Comparison of ENCODE assay signal across 8 mouse cellular contexts in genomic region chr2:158047903-158048302, GRCm38 (mm10). TPM values are rescaled to one million over a fixed set of nuclear protein-coding genes. Genes with fewer than 3 reads are reported as not detected.
DNase-seq lines count a peak whose midpoint lies in the region; ATAC-seq and TF ChIP-seq lines count a peak whose summit lies in the region.

No protein-coding gene starts in this region.

- 62% methylated on average over 3 of the region's 3 CpGs for WGBS in kidney, embryonic 16.5 days

- ATAC-seq in kidney, embryonic 16.5 days (ENCODE audit: low FRiP score, low TSS enrichment), result no peak

- peak; percentile 39 for DNase-seq in kidney, adult 11 months
- peak; percentile 49 for DNase-seq in c-Kit-positive CD71-negative TER-119-negative erythroid progenitor cells, embryonic 14.5 days (ENCODE audit: low read depth)
- peak; percentile 15 for DNase-seq in fibroblast of lung, adult 2 months (ENCODE audit: low read depth)
- peak; percentile 27 to 42 for DNase-seq in left cerebral cortex, adult 2 months (ENCODE audit: extremely low spot score in 1 of 2, low spot score in 2 of 2)
- peak; percentile 13 to 56 for DNase-seq in natural killer cell, adult 2 months (ENCODE audit: low spot score in 2 of 2)
- DNase-seq in yolk sac, embryonic 10.5 days (ENCODE audit: low spot score), result peak; percentile 29

- no peak overlapping the region for H3K9ac ChIP-seq in kidney, embryonic 16.5 days (replicated peaks; ENCODE audit: low read length)
- no peak overlapping the region for H3K9ac ChIP-seq in ES-Bruce4 (ENCODE audit: low read depth, poor library complexity, severe bottlenecking)

- H3K4me3 ChIP-seq in kidney, embryonic 16.5 days (ENCODE audit: low read length), result no peak overlapping the region
- H3K4me3 ChIP-seq in ES-Bruce4 (ENCODE audit: low read depth, low read length), result no peak overlapping the region
- no peak overlapping the region for H3K4me3 ChIP-seq in left cerebral cortex, adult 2 months

- no peak for TF ChIP-seq POLR2A in ES-Bruce4 (IDR thresholded peaks at IDR 0.05; ENCODE audit: insufficient read depth, low read length)

- no peak overlapping the region for H3K4me2 ChIP-seq in kidney, embryonic 16.5 days (replicated peaks; ENCODE audit: low read depth, low read length)

- no peak for TF ChIP-seq EP300 in ES-Bruce4 (IDR thresholded peaks at IDR 0.05; ENCODE audit: insufficient read depth, low read depth, low read length)

- H3K9me3 ChIP-seq in kidney, embryonic 16.5 days (ENCODE audit: low read length), result no peaks in the 10 kb centered on the region
- no peaks in the 10 kb centered on the region for H3K9me3 ChIP-seq in ES-Bruce4 (replicated peaks; ENCODE audit: control insufficient read depth, insufficient read depth, low read length, poor library complexity, severe bottlenecking)

- H3K27ac ChIP-seq in kidney, embryonic 16.5 days (ENCODE audit: low read length), result no peak overlapping the region
- H3K27ac ChIP-seq in ES-Bruce4 (ENCODE audit: insufficient read depth, low read length), result no peak overlapping the region
- H3K27ac ChIP-seq in left cerebral cortex, adult 2 months, result no peak overlapping the region

- peak; percentile 80 for TF ChIP-seq CTCF in ES-Bruce4 (IDR thresholded peaks at IDR 0.05; ENCODE audit: low read depth, low read length)
- TF ChIP-seq CTCF in left cerebral cortex, adult 2 months (IDR thresholded peaks at IDR 0.05), result peak; percentile 70

- H3K4me1 ChIP-seq in kidney, embryonic 16.5 days (ENCODE audit: insufficient read depth, low read length), result no peaks in the 10 kb centered on the region
- no peaks in the 10 kb centered on the region for H3K4me1 ChIP-seq in ES-Bruce4 (ENCODE audit: control insufficient read depth, insufficient read depth, low read length)

- H3K27me3 ChIP-seq in kidney, embryonic 16.5 days (ENCODE audit: insufficient read depth, low read length), result no peaks in the 10 kb centered on the region
- H3K27me3 ChIP-seq in ES-Bruce4 (ENCODE audit: control insufficient read depth, insufficient read depth, low read length, poor library complexity, severe bottlenecking), result no peaks in the 10 kb centered on the region

- H3K36me3 ChIP-seq in kidney, embryonic 16.5 days (ENCODE audit: insufficient read depth, low read length), result peaks cover 57% of the 10 kb centered on the region
- peaks cover 26% of the 10 kb centered on the region for H3K36me3 ChIP-seq in ES-Bruce4 (ENCODE audit: control insufficient read depth, insufficient read depth, low read length, poor library complexity, severe bottlenecking)

- intact Hi-C loops in left cerebral cortex, adult 2 months (cut with DNase I), result loop anchor here (1.0 to 2.0 kb wide), 2 partner anchors 156 to 301 kb away; no protein-coding TSS in a partner anchor

RNA-seq across cellular contexts. Expression of gene Rprd1b, which starts 19.6 kb away (rescaled TPM):
- polyA plus RNA-seq in kidney, embryonic 16.5 days (2015; fragmentation: Nextera tagmentation; extraction: Ambion mirVana), result 44.1 and 49.3 TPM in 2 replicates
- polyA plus RNA-seq in ES-Bruce4 (2011; ENCODE audit: insufficient read depth, insufficient read length, low read depth, missing spikeins), result 17.4 and 18.6 TPM in 2 replicates
- total RNA-seq in left cerebral cortex, adult 2 months (2021), result 10 to 100 TPM; 58.3 to 61.4 TPM

RNA-seq across cellular contexts. Expression of gene Tti1, which starts 19.7 kb away (rescaled TPM):
- 30.1 and 33.6 TPM in 2 replicates for polyA plus RNA-seq in kidney, embryonic 16.5 days (2015; fragmentation: Nextera tagmentation; extraction: Ambion mirVana)
- 44.6 and 48.5 TPM in 2 replicates for polyA plus RNA-seq in ES-Bruce4 (2011; ENCODE audit: insufficient read depth, insufficient read length, low read depth, missing spikeins)
- 10 to 100 TPM; 20.6 to 22.7 TPM for total RNA-seq in left cerebral cortex, adult 2 months (2021)
